In genomic region chr10:91591398-91591811, GRCm38 (mm10) we compare ENCODE assay signal across 13 mouse cellular contexts.
A peak's percentile ranks its signal among the peaks of the same experiment; 100 is the strongest.
DNase-seq lines count a peak whose midpoint lies in the region; ATAC-seq and TF ChIP-seq lines count a peak whose summit lies in the region.
"Had no signal": no experiment of that assay in that cellular context is flagged by ENCODE, and none has a peak within 500 bp of the region (broad histone marks: within the 10 kb centered on the region; RNA-seq: fewer than 3 reads in every experiment).

No protein-coding gene starts in this region.

- TF ChIP-seq POLR2A in cerebellum, adult 2 months (IDR thresholded peaks at IDR 0.05; ENCODE audit: borderline replicate concordance, insufficient read depth, low read length), result no peak

- no peak for DNase-seq in hindbrain, embryonic 10.5 days (ENCODE audit: low spot score)
- DNase-seq in Muller cell, postnatal 12 days (ENCODE audit: inconsistent ontology term), result peak; percentile 32
- peak; percentile 36 to 79 for DNase-seq in cerebellum, adult 2 months
- peak; percentile 78 for DNase-seq in hindbrain, postnatal 0 days (ENCODE audit: low spot score)
- no peak for DNase-seq in right cerebral cortex, postnatal 10 days (ENCODE audit: low spot score in 2 of 2)
- DNase-seq in kidney, adult 9 months, result no peak
- DNase-seq: right cerebral cortex, postnatal 14 days; thymus, postnatal 36 days had no signal

- H3K9ac ChIP-seq in hindbrain, embryonic 13.5 days, result no peak overlapping the region
- H3K9ac ChIP-seq in hindbrain, postnatal 0 days (replicated peaks; ENCODE audit: low read length), result no peak overlapping the region
- H3K9ac ChIP-seq: embryonic facial prominence, embryonic 13.5 days; liver, embryonic 14.5 days had no signal

- no peak overlapping the region for H3K4me3 ChIP-seq in hindbrain, embryonic 13.5 days
- no peak overlapping the region for H3K4me3 ChIP-seq in hindbrain, embryonic 10.5 days
- H3K4me3 ChIP-seq in cerebellum, adult 2 months (replicated peaks; ENCODE audit: insufficient read depth, low read depth, low read length), result no peak overlapping the region
- no peak overlapping the region for H3K4me3 ChIP-seq in hindbrain, postnatal 0 days (ENCODE audit: low read length)
- H3K4me3 ChIP-seq: embryonic facial prominence, embryonic 13.5 days; heart, embryonic 10.5 days had no signal

- H3K36me3 ChIP-seq in hindbrain, embryonic 13.5 days, result no peaks in the 10 kb centered on the region
- H3K36me3 ChIP-seq in hindbrain, embryonic 10.5 days, result no peaks in the 10 kb centered on the region
- no peaks in the 10 kb centered on the region for H3K36me3 ChIP-seq in hindbrain, postnatal 0 days (ENCODE audit: insufficient read depth, low read length)
- H3K36me3 ChIP-seq: embryonic facial prominence, embryonic 13.5 days; heart, embryonic 10.5 days had no signal

- H3K4me2 ChIP-seq in hindbrain, embryonic 13.5 days, result no peak overlapping the region
- H3K4me2 ChIP-seq in hindbrain, postnatal 0 days (ENCODE audit: low read depth, low read length), result no peak overlapping the region
- H3K4me2 ChIP-seq: embryonic facial prominence, embryonic 13.5 days had no signal

- H3K9me3 ChIP-seq in hindbrain, embryonic 13.5 days, result no peaks in the 10 kb centered on the region
- H3K9me3 ChIP-seq in hindbrain, embryonic 10.5 days, result no peaks in the 10 kb centered on the region
- no peaks in the 10 kb centered on the region for H3K9me3 ChIP-seq in hindbrain, postnatal 0 days (ENCODE audit: low read length)
- H3K9me3 ChIP-seq: embryonic facial prominence, embryonic 13.5 days; heart, embryonic 10.5 days had no signal

- no peaks in the 10 kb centered on the region for H3K27me3 ChIP-seq in hindbrain, embryonic 13.5 days
- H3K27me3 ChIP-seq in hindbrain, embryonic 10.5 days (ENCODE audit: insufficient read depth, poor library complexity, severe bottlenecking), result no peaks in the 10 kb centered on the region
- H3K27me3 ChIP-seq in cerebellum, adult 2 months (ENCODE audit: control insufficient read depth, insufficient read depth, low read length), result no peaks in the 10 kb centered on the region
- no peaks in the 10 kb centered on the region for H3K27me3 ChIP-seq in hindbrain, postnatal 0 days (ENCODE audit: insufficient read depth, low read length)
- H3K27me3 ChIP-seq: embryonic facial prominence, embryonic 13.5 days had no signal

- H3K4me1 ChIP-seq in hindbrain, embryonic 13.5 days (replicated peaks), result peaks cover 16% of the 10 kb centered on the region
- H3K4me1 ChIP-seq in hindbrain, embryonic 10.5 days (replicated peaks), result no peaks in the 10 kb centered on the region
- H3K4me1 ChIP-seq in cerebellum, adult 2 months (ENCODE audit: control insufficient read depth, insufficient read depth, low read length), result peaks cover 6% of the 10 kb centered on the region; the same call in 1 of the 2 replicates
- H3K4me1 ChIP-seq in hindbrain, postnatal 0 days (ENCODE audit: insufficient read depth, low read length), result peaks cover 5% of the 10 kb centered on the region; the same call in 1 of the 2 replicates
- H3K4me1 ChIP-seq: heart, embryonic 10.5 days had no signal

- 28% methylated on average over 3 of the region's 3 CpGs for WGBS in hindbrain, embryonic 13.5 days
- WGBS in hindbrain, embryonic 10.5 days, result 37% methylated on average over 3 of the region's 3 CpGs
- WGBS in cerebellum, adult 2 months, result 10% methylated on average over 3 of the region's 3 CpGs
- 31% methylated on average over 3 of the region's 3 CpGs for WGBS in hindbrain, postnatal 0 days

- ATAC-seq in hindbrain, embryonic 13.5 days (ENCODE audit: low FRiP score), result peak; percentile 49; the same call in 1 of the 2 replicates
- ATAC-seq in hindbrain, postnatal 0 days, result peak; percentile 77
- ATAC-seq in megakaryocyte progenitor cell, adult 5-6 weeks (replicated peaks; ENCODE audit: poor library complexity), result no peak

- H3K27ac ChIP-seq in hindbrain, embryonic 13.5 days, result peak overlapping the region; percentile 42; the same call in 1 of the 2 replicates
- no peak overlapping the region for H3K27ac ChIP-seq in hindbrain, embryonic 10.5 days
- no peak overlapping the region for H3K27ac ChIP-seq in cerebellum, adult 2 months (ENCODE audit: insufficient read depth, low read length)
- no peak overlapping the region for H3K27ac ChIP-seq in hindbrain, postnatal 0 days
- H3K27ac ChIP-seq: embryonic facial prominence, embryonic 13.5 days; heart, embryonic 10.5 days; liver, embryonic 14.5 days had no signal

- peak; percentile 10; the same call in 1 of the 2 replicates for TF ChIP-seq CTCF in cerebellum, adult 2 months (IDR thresholded peaks at IDR 0.05; ENCODE audit: borderline replicate concordance, insufficient read depth, low read depth, low read length)
- TF ChIP-seq CTCF in hindbrain, postnatal 0 days (IDR thresholded peaks at IDR 0.05; ENCODE audit: low read depth), result peak; percentile 6; the same call in 1 of the 2 replicates

Comparison
In these comparisons a context has a peak if more than half of its experiments do, and no peak if none do; other contexts are left out.
1. DNase-seq: peak in Muller cell, postnatal 12 days (single experiment), cerebellum, adult 2 months (2 of 2) and hindbrain, postnatal 0 days (single experiment); none in hindbrain, embryonic 10.5 days (single experiment), right cerebral cortex, postnatal 10 days (0 of 2) and kidney, adult 9 months (single experiment).